Mouse (Mus musculus) ovary, postnatal 36 days (tissue): ENCODE measurements around the gene Mob3c.

Source experiments
- DNase-seq: peaks from one replicate; pipeline ENCODE4 v3.0.0; 2022; ENCODE audit warnings: low spot score, mixed read lengths

Gene Mob3c

DNA sequence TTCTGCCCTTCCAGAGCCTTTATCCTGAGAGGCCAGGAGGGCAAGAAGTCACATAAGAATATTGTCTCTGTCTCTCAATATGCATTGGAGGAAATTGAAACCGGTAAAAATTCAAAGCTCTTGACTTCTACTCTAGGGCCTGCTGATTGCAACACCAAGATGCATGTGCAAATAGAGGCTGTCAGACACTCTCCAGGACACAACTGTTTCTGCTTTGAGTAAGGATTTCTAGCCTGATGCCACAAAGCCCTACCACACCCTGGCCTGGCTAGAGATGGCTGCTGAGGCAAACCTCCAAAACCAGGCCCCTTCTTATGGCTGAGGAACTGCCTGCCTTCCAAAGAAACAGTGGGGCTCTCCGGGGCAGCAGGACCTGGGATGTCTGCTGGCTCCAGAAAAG is 7.7 kb downstream of the Mob3c start:
- DNase-seq: no peak

DNA sequence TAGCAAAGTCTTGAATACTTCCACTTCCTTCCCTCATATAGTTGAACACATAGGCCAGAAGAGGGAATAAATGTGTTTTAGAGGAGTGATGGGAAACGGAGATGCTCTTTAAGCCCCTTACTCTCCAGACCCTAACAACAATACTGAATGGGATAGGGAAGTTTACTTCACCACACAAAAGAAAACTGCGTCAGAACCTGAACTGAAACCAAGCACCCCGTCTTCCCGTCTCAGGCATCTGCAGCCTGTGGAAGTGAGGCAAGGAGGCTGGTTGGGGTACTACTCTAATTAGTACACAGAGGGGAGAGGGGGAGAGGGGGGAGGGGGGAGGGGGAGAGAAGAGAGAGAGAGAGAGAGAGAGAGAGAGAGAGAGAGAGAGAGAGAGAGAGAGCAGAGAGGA is 10.3 kb downstream of the Mob3c start:
- DNase-seq: no peak

DNA sequence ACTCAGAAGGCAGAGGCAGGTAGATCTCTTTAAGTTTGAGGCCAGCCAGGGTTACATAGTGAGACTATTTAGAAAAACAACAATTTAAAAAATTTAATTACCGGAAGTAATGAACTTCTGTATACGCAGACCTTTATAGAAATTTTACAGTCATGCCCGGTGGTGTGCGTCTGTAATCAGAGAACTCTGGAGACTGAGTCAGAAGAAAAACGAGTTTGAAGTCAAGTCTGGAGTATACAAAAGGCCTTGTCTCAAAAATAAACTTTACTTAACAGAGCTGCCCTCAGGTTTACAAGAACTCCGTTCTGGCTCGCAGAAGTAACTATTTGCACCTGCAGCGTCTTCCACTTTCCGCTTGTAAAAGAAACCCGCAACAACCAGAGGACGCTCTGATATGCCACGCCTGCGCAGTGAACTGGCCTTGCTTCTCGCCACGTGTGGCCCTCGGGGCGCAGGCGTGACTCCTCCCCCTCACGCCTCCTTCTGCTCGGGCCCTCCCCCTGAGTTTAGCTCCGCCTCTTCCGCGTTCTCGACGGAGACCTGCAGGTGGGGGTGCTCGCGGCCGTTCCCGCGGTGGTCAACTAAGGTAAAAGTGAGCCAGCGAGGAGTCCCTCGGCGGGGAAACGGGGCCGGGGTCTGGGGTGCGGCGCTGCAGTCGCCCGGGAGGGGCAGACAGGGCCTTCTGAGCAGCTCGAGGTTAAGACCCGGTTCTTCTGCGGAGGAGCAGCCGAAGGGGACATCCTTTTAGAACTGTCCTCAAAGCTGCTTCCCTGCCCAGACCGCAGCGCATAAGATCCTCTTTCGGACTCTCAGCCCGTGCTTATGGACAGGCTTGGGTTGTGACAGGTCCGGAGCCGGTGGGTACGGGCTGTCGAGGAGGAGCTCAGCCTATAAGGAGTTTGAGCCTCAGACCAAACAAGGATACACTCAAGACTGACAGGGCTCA is 11.1 kb downstream of the Mob3c start, which contains the start of gene Mknk1:
TSS of gene Mknk1 (plus strand) at position 503 of the 946 bp plus-strand sequence.
- DNase-seq: peak; percentile 91

DNA sequence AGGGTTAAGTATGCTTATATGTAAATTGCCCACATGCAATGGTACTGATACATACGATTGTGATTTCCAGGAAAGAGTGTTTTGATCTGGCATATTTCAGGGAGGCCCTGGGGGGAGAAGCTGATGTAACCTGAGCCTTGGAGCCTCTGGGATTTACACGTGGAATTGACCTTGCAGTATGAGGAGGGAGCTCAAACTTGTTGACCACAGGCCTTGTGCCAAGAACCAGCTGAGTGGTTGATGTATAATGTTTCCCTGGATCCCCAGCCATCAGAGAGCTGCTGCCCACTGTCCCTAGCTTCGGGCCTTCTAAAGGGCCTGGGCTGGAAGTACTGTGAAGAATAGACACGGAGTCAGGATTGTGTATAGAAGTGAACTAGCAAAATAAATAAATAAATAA is 12.1 kb downstream of the Mob3c start:
- DNase-seq: no peak

GRCm38 (mm10) chr4:115840842-115841241 is 12.9 kb downstream of the Mob3c start:
- DNase-seq: no peak

GRCm38 (mm10) chr4:115846656-115847055 is 18.8 kb downstream of the Mob3c start:
- no peak for DNase-seq

DNA sequence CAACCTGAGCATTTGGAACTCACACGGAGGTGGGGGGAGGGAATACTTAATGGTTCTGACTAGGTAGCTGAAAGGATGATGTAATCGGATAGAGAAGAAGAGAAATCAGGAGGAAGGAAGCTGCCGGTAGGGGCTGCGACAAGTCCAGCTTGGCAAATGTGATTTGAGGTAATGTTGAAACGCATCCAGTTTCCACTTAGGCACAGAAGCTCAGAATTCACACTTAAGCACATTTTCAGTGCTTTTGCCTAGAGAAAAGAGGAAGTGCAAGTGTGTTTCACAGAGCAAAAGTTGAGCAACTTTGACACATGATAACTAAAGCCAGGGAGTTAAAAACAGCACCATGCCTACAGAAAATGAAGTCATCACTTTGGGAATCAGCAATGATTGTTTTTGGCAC is 19.5 kb downstream of the Mob3c start:
- no peak for DNase-seq

DNA sequence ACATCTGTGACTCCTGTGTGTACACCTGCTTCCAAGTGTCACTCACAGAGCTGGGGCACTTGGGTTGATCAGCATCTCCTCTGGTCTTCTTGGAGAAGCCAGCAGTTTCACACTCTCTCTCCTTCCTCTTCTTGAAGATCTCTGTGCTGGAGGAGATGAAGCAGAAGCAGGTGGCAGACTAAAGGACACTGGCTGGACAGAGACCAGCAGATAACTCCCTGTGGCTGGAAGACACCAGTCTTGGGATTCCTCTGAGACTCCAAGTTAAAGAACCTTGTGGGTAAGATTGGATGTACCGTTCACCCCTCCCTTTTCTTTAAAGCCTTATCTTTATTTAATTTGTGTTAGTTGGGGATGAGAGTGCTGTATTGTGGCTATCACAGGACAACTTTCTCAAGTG is 20.2 kb downstream of the Mob3c start:
- DNase-seq: no peak

DNA sequence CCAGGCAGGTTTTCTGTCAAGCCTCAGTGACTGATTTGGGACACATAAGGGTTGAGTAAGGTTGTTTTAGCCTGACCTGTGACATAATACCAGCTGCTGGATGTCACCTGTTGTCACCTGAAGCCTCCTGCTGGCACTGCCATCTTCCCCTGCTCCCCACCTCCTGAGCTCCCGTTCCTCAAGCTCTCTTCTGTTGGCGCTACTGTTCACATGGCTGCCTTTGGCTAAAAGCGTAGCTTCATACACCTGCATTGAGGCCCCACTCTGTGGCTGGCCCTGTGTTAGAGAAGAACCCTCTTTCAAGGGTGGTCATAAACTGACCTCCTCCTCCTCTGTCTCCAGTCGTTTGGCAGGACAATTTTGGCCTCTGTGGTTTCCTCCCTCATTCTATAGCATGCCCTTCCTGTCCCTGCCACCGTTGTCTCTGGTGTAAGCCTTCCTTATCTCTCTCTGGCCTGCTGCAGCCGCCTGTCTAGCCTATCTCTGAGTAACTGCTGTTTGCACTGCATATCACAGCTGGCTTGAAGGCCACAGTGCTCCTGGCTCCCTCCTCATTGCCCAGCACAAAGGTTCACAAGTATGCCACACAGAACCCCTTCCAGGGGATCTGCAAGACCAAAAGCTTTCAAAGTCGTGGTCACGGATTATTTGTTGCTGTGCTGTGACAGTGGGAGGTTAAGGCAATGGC is 21.2 kb downstream of the Mob3c start:
- DNase-seq: peak; percentile 28

DNA sequence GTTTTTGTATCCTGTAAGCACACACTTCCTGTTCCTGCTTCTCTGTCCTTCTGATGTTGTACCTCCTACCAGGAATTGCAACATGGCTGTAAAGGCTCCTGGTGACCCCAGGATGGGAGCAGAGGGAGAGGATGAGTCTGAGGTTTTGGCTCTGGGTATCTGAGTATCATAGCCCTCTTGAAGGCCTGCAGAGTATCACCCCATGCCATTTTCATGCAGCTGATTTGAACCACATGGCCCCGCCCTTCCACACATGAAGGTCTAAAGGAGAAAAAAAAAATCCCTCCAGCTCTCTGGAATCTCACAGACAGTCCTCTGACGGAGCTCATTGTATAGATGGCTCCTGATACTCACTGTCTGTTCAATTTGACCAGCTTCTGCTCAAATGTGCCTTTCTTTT is 22.2 kb downstream of the Mob3c start:
- DNase-seq: no peak

DNA sequence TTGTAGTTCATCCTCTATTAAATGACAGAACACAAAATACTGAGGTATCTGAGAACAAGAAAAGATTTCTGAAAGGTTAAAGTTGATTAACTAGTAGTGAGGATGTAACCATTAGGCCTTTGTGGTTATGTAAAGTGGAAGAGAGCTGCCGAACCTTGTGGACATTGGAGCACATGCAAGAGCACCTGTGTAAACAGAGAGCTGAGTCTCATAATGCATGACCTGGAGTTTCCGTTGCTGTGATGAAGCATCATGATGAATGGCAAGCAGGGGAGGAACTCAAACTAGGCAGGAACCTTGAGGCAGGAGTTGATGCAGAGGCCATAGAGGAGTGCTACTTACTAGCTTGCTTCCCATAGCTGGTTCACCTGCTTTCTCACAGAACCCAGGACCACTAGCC is 22.7 kb downstream of the Mob3c start:
- DNase-seq: no peak

GRCm38 (mm10) chr4:115851569-115851968 is 23.7 kb downstream of the Mob3c start:
- DNase-seq: no peak

DNA sequence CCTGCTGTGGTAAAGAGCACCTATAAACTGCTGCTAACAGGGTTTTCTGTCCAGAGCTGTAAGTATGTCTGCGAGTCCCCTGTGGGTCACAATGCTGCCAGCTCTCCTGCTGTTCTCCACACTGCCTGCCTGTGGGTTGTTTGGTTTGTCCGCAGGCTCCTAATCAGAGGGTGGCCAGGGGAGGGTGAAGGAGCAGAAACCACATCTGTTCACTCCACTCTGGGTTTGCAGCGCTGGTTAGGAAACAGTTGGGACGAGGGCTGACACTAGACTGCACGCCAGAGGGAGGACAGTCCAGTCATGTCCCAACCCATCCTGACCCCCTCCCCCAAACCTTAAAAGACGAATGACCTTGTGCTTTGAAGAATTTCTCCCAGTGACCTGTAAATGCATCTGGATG is 27.2 kb downstream of the Mob3c start:
- DNase-seq: no peak

DNA sequence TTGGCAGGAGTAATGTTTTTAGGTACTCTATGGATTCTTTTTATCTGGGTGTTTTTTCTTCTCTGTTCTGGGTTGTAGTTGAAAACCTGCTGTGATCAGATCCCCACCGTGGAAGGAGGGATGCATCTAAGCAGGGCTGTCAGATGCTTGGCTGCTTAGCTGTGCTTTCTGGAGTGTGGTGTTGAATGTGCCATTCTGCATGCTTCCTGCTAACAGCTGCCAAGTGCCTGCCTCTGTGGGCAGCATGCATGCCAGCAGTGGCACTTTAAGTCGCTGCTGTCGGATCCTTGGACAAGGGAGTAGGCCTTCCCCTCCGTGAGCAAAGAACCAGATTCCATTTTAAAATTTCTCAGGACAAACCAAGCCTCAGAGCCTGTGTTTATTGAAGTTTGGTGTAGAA is 27.7 kb downstream of the Mob3c start:
- no peak for DNase-seq

- no peak for DNase-seq
Measured at GRCm38 (mm10) chr4:115856282-115856681, 28.4 kb downstream of the Mob3c start.

GRCm38 (mm10) chr4:115857293-115857883 is 29.5 kb downstream of the Mob3c start:
- DNase-seq: no peak

GRCm38 (mm10) chr4:115863352-115863751 is 35.5 kb downstream of the Mob3c start:
- DNase-seq: no peak

DNA sequence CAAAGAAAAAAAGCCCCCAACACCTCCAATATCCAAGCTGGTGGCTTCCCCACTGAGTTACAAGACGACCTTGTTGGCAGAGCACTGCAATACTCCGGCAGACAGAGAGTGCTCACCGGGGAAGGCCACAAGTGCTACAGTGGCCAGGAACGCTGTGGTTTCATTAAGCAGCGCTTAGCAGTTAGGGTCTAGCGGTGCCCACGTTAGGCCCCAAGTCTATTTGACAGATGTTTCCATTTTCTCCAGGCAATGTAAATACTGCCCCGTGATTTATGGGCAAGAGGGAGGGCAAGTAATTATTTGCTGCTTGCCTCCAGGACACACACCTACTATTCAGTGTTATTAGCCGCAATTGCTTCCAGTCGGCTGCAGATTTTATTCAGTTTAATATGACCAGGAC is 36.0 kb downstream of the Mob3c start:
- DNase-seq: no peak

GRCm38 (mm10) chr4:115869512-115870210 is 41.8 kb downstream of the Mob3c start:
- no peak for DNase-seq

DNA sequence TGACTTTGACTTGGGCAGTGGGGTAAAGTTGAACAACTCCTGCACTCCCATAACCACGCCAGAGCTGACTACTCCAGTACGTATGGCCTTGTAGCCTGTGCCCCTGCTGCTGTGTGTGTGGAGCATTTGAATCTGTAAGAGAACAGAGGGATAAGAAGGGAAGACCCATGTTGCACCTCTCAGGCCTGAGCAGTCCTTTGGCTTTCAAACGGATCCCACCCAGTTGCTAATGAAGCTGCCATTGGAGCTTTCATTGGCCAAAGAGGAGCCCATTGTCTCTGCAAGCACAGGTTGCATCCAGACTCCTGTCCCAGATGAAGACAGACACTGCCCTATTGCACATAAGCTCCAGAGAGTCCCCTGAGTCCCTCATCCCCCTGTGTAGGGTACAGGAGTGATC is 45.3 kb downstream of the Mob3c start:
- DNase-seq: no peak

- DNase-seq: no peak
Measured at GRCm38 (mm10) chr4:115878216-115878678, 50.4 kb downstream of the Mob3c start.

DNA sequence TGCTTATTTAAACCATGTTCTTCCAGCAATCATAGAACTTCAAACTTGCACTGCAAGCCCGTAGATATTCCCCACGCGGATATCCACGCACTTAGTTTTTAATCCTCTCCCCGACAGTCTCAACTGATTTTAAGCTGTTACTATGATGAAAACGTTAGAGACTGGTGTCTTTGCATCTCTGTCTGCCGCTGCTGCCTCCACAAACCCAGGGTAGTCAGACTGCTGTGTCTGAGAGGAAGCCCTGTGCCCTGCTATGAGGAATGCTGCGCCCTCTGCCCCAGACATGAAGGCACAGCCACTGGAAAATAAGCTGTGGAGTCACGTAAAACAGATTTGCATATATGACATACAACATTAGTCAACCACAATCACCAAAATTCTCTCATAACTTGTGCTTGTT is 50.9 kb downstream of the Mob3c start:
- DNase-seq: no peak
